Mouse (Mus musculus) cerebral cortex, adult 2 months (tissue): ENCODE data around the gene Gga1.

Source experiments
- WGBS: fragments of 180-500 bp; shearing (Covaris S2); methylation state at CpG from one replicate; pipeline ENCODE4 v1.1.7; 2018; 5-methylcytosine and 5-hydroxymethylcytosine counted together

Gga1 gene

DNA sequence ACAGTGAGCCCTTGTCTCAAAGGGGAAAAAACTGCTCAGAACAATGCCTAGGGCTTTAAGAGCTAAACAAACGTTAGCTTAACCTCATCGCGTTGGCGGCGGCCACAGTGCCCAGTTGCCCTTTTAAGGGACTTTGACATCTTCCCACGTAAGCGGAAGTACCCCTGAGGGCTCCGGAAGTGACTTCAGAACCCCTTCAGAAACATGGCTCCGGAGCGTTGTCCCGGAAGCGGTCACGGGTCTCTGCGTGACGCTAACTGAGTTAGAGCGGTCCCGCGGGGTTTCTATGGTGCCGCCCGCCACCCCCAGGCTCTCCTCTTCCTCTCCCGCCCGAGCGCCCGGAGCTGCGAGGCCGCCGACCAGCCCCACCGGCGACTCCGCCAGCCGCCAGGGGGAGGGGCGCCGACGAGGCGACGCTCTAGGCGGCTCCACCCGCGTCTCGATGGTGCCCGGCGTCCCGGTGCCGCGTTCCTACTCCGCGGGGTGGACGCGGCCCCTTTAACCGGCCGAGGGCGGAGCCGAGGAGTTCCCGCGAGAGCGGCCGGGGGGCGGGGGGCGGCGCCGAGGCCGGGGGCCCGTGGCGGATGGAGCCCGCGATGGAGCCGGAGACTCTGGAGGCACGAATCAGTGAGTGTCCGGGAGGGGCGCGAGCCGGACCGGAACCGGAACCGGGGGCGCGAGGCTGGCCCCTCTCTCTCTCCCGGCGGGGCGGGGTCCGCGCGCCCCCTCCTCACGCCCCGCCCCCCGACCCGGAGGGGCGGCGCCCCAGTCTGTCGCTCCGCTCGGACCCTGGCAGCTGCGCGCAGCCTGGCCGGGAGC is at the start of gene Gga1:
Gga1 (plus strand) TSS at position 200 of the 819 bp plus-strand sequence.
- under 1% methylated on average over 85 of the region's 95 CpGs for WGBS

DNA sequence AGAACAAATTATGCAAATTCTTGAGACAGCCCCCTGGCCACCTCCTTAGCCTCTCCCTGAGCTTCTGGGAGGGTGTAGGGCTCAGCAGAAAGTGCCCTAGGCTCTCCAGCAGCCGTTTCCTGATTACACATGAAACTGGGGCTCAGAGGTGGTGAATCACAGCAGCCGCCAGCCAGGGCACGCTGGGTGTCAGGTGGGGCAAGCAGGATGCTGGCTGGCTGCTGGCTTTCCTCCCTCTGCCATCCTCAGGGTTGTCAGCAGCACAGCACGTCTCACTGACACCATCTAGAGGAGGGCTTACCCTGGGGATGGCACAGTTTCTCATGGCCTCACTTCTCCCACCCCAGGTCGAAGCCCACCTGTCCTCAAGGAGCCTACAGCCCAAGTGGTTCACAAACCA is 48.7 kb upstream of the Gga1 start:
- 29% methylated on average over 5 of the region's 5 CpGs for WGBS

DNA sequence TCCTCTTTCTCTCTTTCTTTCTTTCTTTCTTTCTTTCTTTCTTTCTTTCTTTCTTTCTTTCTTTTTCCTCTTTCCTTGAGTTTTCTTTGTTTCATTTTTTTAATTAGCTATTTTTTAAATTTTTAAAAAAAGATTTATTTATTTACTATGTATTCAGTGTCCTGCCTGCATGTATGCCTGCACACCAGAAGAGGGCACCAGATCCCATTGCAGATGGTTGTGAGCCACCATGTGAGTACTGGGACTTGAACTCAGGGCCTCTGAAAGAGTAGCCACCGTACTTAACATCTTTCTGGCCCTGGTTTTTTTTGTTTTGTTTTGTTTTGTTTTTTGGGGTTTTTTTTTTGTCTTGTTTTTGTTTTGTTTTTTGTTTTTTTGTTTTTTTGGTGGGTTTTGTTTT is 47.4 kb upstream of the Gga1 start:
- 86% methylated on average over 1 of the region's 1 CpGs for WGBS

DNA sequence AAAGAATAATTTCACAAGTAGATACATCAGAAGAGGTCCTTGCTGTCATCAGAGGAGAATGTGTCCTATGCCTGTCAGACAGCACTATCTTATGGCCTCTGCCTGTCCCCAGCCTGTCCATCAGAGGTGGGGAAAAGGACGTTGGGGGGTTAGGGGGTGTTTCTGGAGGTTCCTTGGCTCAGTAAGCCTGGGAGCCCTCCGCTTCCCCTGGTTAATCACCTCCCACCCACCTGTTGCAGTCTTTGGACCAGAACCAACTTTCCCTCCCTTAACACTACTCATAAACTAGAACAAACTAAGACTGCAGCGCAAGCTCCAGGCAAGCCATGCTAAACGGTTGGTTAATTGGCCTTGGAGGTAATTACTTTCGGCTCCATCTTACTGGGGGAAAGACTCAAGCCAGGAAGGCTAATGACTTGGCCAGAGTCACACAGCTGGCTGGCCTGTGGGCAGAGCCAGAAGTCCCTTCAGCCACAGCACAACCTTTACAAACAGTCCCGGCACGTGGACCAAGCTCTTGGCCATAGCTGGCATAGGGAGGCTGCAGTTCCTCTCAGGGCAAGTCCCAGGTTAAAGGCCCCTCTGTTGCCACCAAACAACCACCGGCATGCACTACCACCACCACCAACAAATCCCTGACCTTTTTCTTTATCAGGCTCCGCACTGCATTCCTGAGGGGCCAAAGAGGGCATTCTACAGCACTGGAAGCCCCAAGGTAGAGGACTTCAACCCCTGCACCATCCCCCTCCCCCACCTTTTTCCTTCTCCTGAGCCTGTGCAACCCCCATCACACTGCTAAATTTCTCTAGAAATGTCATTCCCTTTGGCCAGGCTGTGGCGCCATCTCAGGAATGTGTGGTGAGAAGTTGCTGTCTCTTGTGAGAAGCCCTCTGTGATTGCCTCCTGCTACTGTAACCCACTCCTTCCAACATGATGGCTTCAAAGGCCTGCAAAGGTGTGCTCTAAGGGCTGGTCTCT is 46.0 kb upstream of the Gga1 start:
- 74% methylated on average over 10 of the region's 10 CpGs for WGBS

DNA sequence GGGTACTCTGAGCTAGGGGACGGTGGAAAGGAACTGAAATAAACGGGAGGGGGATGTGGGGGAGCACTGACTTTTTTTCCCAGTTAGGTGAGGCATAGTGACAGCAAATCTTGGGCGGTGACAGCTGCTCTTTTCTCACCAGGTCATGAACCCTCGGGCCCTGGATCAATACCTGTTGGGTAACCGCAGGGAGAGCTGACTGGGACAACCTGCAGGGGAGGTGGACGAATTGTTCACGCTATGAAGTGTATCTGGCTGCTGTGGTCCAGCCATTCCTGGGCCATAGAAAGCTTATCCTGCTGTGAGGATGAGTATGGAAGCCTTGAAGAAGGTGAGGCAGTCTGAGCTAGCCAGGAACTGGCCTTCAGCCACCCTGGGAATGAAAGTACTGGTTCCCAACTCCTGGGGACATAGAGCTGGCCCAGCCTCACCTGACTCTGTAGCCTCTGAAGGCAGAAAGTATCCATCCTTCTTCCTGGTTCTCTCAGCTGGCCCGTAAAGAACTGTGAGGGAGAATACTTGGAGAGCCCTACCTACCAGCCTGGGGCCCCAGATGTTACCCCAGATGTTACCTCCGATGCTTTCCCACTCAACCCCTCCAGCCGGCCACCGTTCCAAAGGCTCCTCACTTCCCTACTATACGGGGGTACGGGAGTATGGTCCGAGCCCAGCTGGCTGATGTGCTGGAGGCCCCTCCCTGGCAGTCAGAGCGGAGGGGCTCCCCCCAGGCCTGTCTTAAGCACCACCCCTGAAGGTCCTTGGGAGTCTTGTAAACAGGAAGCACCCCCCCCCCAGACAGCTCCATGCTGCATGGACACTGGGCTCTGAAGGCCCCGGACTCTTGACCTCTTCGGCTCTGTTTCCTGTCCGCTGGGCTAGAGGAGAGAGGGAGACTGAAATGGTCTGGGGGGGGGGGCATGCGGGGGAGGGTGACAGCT is 45.0 kb upstream of the Gga1 start:
- WGBS = 61% methylated on average over 19 of the region's 19 CpGs

DNA sequence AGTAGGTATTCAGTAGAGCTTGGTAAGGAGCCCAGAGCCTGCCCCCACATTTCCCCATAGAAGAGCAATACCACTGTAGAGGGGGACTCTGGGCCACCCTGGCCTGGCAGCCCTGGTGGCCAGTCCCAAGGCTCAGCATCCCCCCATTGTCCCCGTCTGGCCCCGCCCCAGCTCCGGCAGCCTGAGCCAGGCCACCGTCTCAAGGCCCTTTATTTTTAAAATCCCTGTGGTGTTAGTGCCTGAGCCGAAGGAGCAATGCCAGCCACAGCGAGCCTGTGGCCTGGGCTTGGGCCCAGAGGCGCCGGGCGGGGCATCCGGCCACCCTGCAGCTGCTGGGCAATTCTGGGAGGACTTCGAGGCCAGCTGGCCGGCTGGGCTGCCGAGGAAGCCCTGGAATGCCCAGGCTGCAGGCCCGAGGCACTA is 44.3 kb upstream of the Gga1 start:
- 43% methylated on average over 14 of the region's 14 CpGs for WGBS

DNA sequence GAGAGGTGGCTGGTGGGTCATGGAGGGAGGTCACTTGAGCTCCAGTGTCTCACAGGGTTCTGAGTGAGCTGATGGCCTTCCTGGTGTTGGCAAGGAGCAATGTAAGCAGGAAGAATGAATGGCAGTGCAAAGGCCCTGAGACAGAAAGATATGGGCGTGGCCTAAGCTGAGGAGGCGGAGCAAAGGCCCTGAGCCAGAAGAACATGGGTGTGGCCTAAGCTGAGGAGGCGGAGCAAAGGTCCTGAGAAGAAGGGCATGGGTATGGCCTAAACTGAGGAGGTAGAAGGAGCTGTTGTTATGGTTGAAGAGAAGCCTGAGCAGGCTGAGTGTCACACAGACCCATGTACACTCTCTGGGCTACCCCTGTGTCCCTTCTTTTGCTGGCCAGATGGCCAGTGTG is 43.4 kb upstream of the Gga1 start:
- WGBS = 88% methylated on average over 3 of the region's 3 CpGs

DNA sequence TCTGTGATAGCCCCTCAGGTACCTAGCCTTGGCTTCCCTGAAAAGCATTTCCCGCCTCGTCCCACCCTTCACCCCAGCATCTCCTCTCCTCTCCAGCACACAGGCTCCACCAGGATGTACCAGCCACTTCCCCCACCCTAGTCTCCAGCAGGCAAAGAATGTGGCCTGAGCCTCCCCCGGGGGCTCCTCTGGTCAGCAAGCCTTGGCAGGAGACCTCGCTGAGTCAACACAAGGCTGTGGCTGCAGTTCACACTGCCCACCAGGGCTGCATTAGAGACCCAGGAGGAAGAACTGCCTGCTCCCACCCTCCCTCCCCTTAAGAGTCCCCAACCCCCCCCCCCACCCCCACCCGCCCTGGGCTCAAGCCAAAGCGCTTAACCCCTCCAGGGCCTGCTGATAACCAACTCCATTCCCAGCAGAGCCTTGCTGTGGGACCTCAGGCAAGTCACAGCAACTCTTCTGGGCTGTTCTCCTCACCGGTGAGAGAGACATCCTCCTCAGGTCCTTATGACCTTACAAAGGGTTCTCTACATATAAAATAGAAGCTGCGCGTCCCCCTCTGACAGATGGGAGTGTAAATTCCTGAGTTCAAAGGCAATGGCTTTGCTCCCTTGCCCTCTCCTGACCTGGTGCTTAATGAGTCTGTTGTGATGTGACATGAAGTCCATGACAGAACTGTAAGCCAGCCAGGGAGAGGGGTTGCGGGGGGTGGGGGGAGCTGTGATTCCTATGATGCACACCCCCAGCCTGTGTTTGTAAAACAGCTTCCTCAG is 42.6 kb upstream of the Gga1 start:
- WGBS = 59% methylated on average over 10 of the region's 10 CpGs

DNA sequence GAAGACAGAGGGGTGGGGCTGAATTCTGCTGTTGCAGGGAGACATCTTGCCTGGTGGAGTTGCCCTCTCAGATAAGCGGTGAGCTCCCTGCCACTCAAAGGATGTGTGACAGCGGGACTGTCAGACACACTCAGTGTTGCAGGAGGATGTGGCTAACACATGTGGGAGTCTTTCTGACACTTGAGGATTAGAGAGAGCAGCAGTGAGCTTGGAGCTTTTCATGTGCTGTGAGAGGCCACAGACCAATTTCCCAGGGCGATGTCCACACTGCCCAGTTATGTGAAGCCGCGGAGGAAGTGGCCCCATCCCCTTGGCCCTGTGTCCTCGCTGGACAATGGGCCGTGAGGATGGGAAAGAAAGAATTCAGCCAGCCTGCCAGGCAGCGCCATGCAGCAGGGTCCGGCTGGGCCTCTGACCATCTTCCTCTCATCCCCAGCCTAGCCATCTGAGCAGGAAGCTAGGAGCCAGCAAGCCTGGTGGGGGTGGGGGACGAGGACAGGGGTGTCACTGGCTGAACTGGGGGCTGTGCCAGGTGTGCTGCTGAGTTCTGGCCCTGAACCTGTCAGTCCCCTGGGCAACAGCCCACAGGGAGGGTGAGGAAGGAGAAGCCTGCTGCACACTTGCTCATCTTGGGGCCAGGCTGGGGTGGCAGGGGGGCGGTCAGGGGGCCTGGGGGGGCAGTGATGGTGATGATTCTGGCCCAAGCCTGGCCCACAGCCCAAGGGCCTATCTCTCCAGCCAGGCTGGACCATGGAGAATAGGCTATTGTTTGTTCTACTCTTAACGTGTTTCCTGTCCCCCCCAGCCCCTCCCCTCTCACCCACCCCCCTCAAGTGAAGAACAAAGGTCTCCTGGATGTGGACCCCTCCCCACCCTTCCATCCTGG is 41.5 kb upstream of the Gga1 start:
- WGBS = 37% methylated on average over 11 of the region's 12 CpGs

DNA sequence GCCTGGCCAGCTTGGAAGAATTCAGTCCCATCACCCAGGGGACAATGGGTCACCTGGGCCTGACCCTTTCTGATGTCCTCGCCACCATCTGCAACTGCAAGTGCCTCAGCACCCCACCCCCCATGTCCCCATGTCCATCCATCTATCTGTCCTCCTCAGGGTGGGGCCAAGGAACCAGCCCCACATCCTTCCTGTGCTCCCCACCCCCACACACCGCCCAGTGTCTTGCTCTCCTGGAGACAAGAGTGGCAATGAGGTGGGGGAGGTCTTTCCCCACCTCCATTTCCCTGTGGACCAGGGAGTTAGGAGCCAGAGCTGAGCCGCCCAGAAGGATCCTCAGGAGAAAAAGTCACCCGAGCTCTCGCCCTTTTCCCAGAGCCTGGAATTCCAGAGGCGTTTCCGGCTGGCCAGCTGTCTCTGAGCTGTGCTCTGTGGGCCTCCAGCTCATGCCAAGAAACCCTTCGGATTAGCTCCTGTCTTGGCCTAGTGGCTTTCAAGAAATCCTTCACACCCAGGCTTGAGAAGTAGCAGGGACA is 40.8 kb upstream of the Gga1 start:
- 52% methylated on average over 8 of the region's 8 CpGs for WGBS

DNA sequence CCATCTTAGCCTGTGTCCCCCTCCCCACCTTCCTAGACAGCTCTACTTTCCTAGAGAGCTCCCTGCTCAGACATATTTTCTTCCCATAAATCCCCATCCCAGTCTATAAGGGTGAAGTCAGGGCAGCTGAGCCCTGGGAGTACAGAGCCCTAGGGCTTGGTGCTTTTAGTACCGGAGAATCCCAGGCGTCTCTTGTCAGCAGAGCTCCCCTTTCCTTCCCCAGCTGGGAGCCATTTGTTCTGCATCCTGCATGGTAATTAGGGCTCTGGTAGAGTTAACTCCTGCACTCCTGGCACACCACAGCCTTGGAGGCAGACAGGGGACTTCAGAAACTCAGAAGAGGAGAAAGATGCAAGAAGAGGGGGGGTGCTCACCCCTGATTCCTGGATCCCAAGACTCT is 37.2 kb upstream of the Gga1 start:
- WGBS = 19% methylated on average over 2 of the region's 2 CpGs

DNA sequence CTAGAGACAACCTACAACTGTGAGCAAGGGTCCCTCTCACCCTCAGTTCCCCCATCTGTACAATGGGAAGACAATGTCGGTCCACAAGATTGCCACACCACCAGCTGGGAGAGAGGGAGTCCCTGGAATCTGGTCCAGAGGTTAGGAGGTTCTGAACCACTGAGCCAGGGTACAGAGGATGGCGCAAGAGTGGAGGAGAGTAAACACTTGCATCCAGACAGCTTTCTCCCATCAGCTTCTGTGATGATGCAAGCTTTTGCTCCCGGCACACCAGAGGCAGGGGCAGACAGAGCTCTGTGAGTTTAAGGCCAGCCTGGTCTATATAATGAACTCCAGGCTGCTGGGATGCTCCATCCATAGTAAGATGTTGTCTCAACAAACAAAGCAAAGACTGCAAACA is 36.7 kb upstream of the Gga1 start:
- WGBS = 64% methylated on average over 3 of the region's 3 CpGs

DNA sequence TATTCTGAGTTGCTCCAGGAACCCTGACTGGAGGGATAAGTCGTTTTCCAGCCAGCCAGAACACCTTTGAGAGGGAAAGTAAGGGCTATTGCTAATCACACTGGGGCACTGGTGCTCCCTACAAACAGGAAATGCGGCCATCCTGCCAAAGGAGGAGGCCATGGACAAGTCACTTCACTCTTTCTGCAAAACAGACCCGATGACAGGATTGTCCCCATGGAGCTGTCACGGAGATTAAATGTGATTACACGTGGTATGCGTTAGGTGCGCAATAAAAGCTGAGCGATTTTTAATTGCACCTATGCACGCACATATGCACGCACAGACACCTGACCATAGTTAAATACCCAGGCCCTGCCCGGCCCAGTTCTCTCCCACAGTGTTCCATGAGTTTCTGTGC is 36.2 kb upstream of the Gga1 start:
- WGBS = 85% methylated on average over 11 of the region's 11 CpGs

DNA sequence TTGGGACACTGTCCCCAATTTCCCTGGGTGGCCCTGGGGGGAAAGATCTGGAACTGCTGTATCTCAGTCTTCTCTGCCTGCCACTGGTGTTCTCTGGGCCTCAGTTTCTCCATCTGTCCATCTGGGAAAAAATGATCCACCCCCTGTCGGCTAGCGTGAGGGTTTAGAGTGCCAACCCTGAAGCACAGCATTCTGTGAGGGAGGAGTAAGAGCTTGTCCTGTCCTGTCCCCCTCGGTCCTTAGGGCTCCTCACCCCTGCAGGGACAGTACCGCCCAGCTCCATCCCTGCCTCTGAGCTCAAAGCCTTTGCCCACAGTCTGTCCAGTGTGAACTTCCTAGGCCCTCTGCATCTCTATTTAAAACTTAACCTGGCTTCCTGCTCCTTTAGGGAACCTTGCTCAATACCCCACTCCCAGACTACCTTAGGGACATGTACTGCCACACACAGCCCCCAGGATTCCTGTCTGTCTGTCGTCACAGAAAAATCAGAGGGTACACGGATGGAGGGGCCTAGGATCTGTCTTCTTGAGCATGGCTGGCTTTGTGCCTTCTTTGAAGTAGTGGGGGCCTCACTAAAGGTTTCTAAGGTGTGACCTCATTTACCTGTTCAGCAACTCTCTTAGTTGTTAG is 35.7 kb upstream of the Gga1 start:
- 84% methylated on average over 6 of the region's 6 CpGs for WGBS

DNA sequence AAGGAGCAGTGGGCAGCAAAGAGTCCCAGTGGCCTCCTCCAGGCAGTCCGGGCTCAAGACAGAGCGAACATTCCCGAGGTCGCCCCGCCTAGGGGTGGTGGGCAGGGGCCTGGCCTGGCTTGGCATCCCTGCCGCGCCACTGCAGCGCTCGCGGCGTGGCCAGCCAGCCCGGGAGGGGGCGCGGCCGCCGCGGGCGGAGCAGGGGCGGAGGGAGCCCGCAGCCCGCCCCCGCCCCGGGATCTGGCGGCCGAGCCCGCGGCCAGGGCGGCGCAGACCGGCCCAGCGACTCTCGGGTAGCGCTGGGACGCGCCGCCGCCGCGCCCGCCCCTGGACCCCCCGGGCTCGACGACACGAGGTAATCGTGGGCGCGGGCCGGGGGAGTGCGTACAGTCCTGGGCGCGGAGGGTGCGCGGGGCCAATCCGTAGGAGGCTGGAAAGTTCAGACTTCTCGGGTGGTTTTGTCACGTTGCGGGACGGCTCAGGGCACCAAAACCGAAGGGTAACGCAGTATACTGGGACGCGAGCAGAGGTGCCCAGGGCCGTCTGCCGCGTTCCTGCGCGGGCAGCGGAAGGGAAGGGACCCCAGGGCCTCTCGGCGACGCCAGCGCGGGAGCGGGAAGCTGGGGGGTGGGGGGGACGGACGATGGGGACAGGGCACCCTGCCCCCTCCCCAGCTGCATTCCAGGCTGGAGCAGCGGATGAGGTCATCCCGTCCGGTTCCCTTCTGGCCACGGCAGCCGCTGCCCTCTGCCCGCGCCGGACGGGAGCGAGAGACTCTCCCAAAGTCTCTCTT is 34.4 kb upstream of the Gga1 start, which contains the start of gene Cdc42ep1:
Cdc42ep1 (plus strand) TSS at position 254 of the 793 bp plus-strand sequence.
- 1% methylated on average over 86 of the region's 86 CpGs for WGBS

DNA sequence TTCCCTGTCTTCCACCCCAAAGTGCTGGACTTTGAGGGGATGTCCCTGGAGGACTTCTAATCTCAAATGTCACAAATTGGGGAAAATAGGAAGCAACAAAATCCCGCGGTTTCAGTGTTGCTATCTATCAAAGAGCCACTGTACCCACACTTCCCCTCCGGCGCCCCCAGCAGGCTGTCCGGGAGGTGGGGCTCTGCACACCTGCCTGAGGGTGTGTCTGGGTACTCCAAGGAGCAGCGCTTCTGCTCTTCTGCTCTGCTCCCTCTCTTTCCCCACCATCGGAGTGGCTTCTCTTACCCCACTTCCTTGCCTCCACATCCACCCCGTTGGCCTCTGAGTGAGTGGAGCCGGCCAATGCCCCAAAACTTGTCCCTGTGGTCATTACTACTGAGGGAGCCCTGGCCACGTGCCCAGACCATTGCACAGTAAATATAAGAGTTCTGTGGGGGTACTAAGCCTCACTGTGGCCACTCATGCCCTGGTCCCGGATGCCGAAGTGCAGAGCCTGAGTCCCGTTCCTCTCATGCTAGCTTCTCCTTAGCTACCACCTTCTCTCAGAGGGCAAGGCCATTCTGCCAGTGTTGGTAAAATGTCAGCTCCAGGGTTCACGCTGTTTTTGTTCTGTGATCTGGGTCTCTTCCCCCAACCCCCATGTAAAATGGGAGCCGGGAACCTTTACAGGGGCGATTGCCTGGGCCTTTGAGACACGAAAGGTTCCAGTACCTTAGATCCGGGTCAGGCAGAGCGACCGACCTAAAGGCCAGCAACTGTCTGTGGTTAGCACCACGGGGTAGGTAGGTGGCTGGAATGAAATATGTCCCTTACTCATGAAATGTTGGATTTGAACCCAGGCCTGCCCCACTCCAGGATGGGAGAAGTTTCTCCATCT is 33.2 kb upstream of the Gga1 start:
- WGBS = 44% methylated on average over 21 of the region's 21 CpGs

DNA sequence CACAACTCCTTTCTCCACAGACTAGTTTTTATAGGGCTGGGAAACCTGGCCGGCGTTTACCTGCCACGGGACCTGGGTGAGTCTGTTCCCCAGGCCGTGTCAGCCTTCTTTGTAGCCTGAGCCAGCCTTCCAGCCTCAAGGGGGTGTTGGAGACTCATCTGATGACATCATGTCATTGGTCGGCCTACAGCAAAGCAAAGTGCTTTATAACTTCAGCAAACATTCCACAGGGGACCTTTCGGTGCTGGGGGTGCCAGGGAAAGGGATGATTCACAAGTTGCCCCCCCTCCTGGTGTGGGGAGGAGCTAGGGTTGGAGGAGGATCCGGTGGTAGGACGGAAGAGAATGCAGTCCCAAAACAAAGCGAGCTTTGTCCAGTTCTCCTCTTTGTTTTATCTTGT is 32.2 kb upstream of the Gga1 start:
- 37% methylated on average over 9 of the region's 9 CpGs for WGBS
